Mouse (Mus musculus) limb, embryonic 10.5 days (tissue): ENCODE data around the gene Rbfox1. TPM values are rescaled to one million over a fixed set of nuclear protein-coding genes. Genes with fewer than 3 reads are reported as not detected.

Experiments used
- DNase-seq: peaks from one replicate; pipeline ENCODE4 v3.0.0-alpha.2; 2017; ENCODE audit warnings: low spot score
- H3K27ac ChIP-seq: fragments of 300-500 bp; sonication (generic); 2 replicates; pipeline ENCODE4 v1.5.1; 2016; ENCODE audit warnings: mild to moderate bottlenecking
- H3K27me3 ChIP-seq: fragments of 300-500 bp; sonication (generic); 2 replicates; pipeline ENCODE4 v1.6.1; 2016; ENCODE audit warnings: low read depth, mild to moderate bottlenecking; ENCODE audit not compliant: poor library complexity, severe bottlenecking
- H3K36me3 ChIP-seq: fragments of 300-500 bp; sonication (generic); 2 replicates; pipeline ENCODE4 v1.6.1; 2016; ENCODE audit warnings: mild to moderate bottlenecking, moderate library complexity
- H3K4me1 ChIP-seq: fragments of 300-500 bp; sonication (generic); 2 replicates; pipeline ENCODE4 v1.6.1; 2016
- H3K4me3 ChIP-seq: fragments of 300-500 bp; sonication (generic); 2 replicates; pipeline ENCODE4 v1.5.1; 2016; ENCODE audit warnings: mild to moderate bottlenecking, moderate library complexity
- H3K9me3 ChIP-seq: fragments of 300-500 bp; sonication (generic); replicated peaks from 2 replicates; pipeline ENCODE4 v1.6.1; 2016; ENCODE audit warnings: mild to moderate bottlenecking
- WGBS: fragments of 180-500 bp; shearing (Covaris S2); methylation state at CpG from one replicate; pipeline ENCODE4 v1.1.7; 2016; 5-methylcytosine and 5-hydroxymethylcytosine counted together
- polyA plus RNA-seq: library from polyadenylated mRNA; unstranded; fragments of >200 nt; fragmentation: Nextera tagmentation; extraction: Ambion mirVana; gene quantifications from 2 replicates; pipeline ENCODE4 v1.2.1, GENCODE M21; 2016

Rbfox1 gene
- polyA plus RNA-seq, 1 experiment from 2014 or later: 0.64 TPM

DNA sequence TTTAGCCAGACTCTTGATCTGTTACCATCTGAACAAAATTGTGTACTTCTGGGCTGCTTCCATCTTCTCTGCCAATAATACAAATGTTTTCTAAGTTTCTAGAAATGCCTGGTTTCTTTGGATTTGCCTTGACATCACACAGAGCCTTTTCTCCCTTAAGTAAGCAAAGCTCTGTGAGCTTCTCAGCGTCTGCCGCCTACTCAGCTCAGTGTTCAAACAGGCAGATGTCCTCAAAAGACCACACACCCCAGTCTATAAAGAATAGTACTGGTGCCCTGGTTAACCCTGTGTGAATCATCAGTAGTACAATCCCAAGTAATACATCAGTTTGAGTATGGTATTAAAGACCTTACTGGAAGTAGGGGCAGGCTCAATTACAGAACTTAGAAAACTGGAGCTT is 1322.4 kb downstream of the Rbfox1 start:
- H3K4me3 ChIP-seq: no peak overlapping the region
- H3K36me3 ChIP-seq: no peaks in the 10 kb centered on the region
- 82% methylated on average over 2 of the region's 2 CpGs for WGBS
- no peaks in the 10 kb centered on the region for H3K27me3 ChIP-seq
- no peaks in the 10 kb centered on the region for H3K4me1 ChIP-seq
- H3K27ac ChIP-seq: no peak overlapping the region
- no peaks in the 10 kb centered on the region for H3K9me3 ChIP-seq
- DNase-seq: no peak

DNA sequence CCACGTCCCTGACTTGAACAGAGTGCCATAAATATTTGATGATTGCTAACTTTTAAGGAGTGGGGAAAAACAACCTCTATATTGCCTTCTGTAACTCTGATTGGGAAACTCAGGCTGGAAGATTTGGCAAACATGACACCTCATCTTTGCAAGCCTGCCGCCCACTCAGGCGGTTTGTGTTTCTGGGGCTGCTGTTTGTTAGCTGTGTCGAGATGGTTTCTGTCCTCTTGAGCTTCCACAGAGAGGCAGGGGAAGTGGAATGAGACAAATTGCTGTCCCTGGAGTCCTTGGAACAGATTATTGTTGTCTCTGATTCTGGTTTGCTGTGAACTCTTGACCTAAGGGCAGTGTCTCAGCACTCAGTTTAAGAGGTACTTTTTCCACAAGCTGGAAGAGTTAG is 1327.6 kb downstream of the Rbfox1 start:
- Histone ChIP-seq H3K36me3 (no peaks in the 10 kb centered on the region), H3K9me3 (no peaks in the 10 kb centered on the region), H3K27ac (no peak overlapping the region), H3K27me3 (no peaks in the 10 kb centered on the region), H3K4me3 (no peak overlapping the region), H3K4me1 (peaks cover 6% of the 10 kb centered on the region; the same call in 1 of the 2 replicates)
- DNase-seq: no peak
- 69% methylated on average over 4 of the region's 4 CpGs for WGBS

DNA sequence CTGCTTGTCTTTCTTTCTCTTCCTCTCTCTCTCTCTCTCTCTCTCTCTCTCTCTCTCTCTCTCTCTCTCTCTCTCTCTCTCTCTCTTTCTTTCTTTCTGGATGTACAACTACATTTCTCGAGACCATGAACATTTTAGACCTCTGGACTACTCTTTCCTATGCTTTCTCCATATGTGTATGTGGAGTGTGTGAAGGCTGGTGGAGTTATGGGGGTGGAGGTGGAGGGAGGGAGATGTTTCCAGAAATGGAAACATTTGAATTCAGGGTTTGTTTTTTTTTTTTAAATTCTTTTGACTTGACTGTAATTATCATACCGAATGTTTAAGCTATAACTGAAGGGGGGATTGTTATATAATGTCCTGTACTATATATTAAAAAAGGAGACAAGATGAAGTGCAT is 1338.1 kb downstream of the Rbfox1 start:
- DNase-seq: no peak
- Histone ChIP-seq H3K27ac (no peak overlapping the region), H3K36me3 (no peaks in the 10 kb centered on the region), H3K4me1 (peaks cover 1% of the 10 kb centered on the region), H3K9me3 (no peaks in the 10 kb centered on the region), H3K4me3 (no peak overlapping the region), H3K27me3 (no peaks in the 10 kb centered on the region)
- WGBS: 86% methylated on average over 2 of the region's 2 CpGs

DNA sequence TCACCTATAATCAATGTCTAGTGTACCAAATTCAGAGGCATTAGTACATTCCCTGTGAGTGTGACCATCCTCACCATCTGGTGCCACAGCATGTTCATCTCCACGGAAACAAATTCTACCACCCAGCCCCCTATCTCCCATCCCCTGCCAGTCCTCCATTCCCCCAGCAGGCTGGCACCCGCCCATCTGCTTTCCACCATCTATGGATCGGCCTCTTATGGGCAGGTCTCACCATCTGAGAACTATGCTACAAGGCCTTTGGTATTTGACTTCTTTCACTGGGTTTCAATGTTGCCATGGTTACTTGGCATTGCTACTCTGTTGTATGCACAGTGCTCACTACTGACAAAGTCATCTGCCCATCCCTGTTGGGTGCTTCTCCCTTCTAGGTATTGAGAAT is 1340.8 kb downstream of the Rbfox1 start:
- WGBS: 93% methylated on average over 3 of the region's 3 CpGs
- DNase-seq: no peak
- Histone ChIP-seq H3K4me1 (no peaks in the 10 kb centered on the region), H3K27ac (no peak overlapping the region), H3K36me3 (no peaks in the 10 kb centered on the region), H3K9me3 (no peaks in the 10 kb centered on the region), H3K4me3 (no peak overlapping the region), H3K27me3 (no peaks in the 10 kb centered on the region)

DNA sequence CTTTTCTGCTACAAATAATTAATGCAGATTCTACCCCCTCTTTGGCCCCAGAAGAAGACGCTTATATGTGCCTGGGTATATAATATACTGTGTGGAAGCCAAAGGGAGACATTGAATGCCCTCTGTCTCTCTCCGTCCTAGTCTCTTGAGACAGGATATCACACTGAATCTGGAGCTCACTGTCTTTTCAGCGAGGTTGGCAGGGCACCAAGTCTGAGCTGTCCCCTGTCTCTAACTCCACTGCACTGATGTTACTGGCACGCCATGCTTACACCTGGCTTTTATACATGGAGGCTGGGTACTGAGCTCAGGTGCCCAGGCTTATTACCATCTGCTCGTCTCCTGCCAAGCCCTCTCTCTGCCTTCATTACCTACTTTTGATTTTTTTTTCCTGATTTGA is 1343.1 kb downstream of the Rbfox1 start:
- Histone ChIP-seq H3K4me3 (no peak overlapping the region), H3K4me1 (no peaks in the 10 kb centered on the region), H3K36me3 (no peaks in the 10 kb centered on the region), H3K27ac (no peak overlapping the region), H3K9me3 (no peaks in the 10 kb centered on the region), H3K27me3 (no peaks in the 10 kb centered on the region)
- 87% methylated on average over 5 of the region's 5 CpGs for WGBS
- DNase-seq: no peak

DNA sequence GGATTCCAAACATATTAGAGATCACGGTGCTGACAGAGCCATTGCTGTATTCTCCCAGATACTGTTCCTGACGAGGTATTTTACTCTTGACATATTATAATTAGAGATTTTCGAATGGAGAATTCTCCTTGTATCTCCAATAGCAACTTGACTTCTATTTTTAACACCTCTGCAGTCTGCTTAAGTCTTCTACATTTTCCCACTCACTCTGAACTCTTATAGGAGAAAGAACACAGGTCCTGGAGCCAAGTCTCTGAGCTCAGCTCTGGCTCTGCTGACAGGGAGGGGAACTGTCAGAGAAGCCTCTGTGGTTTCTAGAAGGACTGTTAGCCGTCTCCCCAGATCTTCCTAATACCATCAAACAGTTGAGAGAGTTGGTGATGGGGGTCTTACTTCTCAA is 1344.1 kb downstream of the Rbfox1 start:
- Histone ChIP-seq H3K27ac (no peak overlapping the region), H3K4me1 (no peaks in the 10 kb centered on the region), H3K36me3 (no peaks in the 10 kb centered on the region), H3K27me3 (no peaks in the 10 kb centered on the region), H3K9me3 (no peaks in the 10 kb centered on the region), H3K4me3 (no peak overlapping the region)
- WGBS: 78% methylated on average over 4 of the region's 4 CpGs
- DNase-seq: no peak

DNA sequence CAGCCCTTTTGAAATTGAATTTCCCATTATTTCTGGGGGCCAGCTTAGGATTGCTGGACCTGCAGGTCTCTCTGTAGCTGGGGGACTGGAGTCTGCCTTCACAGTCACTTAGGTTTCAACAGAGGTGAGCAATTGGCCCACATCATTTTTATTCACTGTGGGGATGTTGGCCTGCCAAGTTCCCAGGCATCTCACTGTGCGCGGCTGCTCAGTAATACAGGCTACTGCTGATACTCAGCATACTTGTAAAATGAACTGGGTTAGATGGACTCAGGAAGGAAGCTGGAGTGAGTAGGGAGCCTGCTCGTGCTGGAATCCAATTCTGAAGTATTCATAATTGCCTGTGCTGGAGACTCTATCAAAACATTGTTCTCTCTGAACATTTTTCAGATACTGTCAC is 1356.5 kb downstream of the Rbfox1 start:
- Histone ChIP-seq H3K27ac (no peak overlapping the region), H3K36me3 (no peaks in the 10 kb centered on the region), H3K4me3 (no peak overlapping the region), H3K9me3 (no peaks in the 10 kb centered on the region), H3K27me3 (no peaks in the 10 kb centered on the region), H3K4me1 (no peaks in the 10 kb centered on the region)
- DNase-seq: no peak
- 85% methylated on average over 3 of the region's 3 CpGs for WGBS

DNA sequence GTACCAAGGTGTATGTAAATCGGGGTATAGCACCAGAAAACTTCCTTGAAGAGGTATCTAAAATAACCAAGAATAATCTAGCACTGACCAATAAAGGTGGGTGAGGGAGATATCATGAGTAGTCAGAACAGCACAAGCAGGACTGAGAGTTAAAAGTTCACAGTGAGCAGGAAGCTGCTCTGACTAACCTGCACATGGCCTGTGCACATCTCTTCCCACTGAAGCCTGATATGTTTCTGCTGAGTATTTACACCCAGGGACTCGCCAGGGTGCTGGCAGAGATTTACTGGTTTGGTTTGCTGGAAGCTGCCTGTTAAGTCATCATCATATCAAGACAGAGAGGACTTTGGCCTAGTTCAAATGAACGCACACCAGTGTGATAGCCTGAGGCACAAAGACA is 1357.3 kb downstream of the Rbfox1 start:
- no peaks in the 10 kb centered on the region for H3K27me3 ChIP-seq
- H3K4me3 ChIP-seq: no peak overlapping the region
- WGBS: 90% methylated on average over 3 of the region's 3 CpGs
- H3K4me1 ChIP-seq: no peaks in the 10 kb centered on the region
- no peak for DNase-seq
- H3K9me3 ChIP-seq: no peaks in the 10 kb centered on the region
- no peak overlapping the region for H3K27ac ChIP-seq
- no peaks in the 10 kb centered on the region for H3K36me3 ChIP-seq

DNA sequence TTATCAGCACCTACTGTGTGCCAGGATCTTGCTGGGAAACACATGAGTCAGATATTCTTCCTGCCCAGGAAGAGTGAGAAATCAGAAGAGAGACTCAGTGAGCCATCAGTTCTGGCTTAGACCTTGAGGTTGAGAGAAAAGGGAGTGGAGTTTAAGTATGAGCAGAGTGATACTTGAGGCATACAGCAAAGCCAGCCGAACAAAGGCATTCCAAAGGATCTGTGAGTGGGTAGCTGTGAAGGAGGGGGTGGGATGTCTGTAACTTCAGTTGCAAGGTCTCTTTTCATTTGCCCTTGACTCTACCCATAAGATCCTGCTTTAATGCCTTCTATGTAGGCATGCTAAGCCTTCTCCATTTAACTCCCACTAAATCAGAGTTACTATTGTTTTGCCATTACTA is 1359.2 kb downstream of the Rbfox1 start:
- Histone ChIP-seq H3K36me3 (no peaks in the 10 kb centered on the region), H3K4me3 (no peak overlapping the region), H3K27ac (no peak overlapping the region), H3K4me1 (no peaks in the 10 kb centered on the region), H3K9me3 (no peaks in the 10 kb centered on the region), H3K27me3 (no peaks in the 10 kb centered on the region)
- 83% methylated on average over 1 of the region's 1 CpGs for WGBS
- no peak for DNase-seq

DNA sequence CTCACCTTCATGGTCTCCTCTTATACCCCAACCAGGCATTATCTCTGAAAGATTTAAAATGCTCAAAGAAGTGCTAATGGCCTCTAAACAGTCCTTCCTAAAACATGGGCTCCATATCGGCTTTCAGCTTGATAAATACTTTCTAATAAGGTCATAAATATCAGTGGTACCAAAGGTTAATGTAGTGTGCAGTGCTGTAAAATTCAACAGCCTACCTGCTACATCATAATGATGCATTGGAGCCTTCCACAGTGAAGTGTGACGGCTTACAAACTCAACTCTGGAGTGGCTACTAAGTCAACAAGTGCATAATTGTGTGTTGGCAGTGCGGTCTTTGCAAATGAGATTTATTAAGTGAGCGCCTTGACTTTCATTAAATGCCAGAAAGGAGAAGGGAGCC is 1366.5 kb downstream of the Rbfox1 start:
- H3K4me3 ChIP-seq: no peak overlapping the region
- H3K4me1 ChIP-seq: peaks cover 6% of the 10 kb centered on the region; the same call in 1 of the 2 replicates
- no peak for DNase-seq
- H3K36me3 ChIP-seq: no peaks in the 10 kb centered on the region
- H3K9me3 ChIP-seq: no peaks in the 10 kb centered on the region
- no peaks in the 10 kb centered on the region for H3K27me3 ChIP-seq
- 57% methylated on average over 4 of the region's 4 CpGs for WGBS
- H3K27ac ChIP-seq: no peak overlapping the region

DNA sequence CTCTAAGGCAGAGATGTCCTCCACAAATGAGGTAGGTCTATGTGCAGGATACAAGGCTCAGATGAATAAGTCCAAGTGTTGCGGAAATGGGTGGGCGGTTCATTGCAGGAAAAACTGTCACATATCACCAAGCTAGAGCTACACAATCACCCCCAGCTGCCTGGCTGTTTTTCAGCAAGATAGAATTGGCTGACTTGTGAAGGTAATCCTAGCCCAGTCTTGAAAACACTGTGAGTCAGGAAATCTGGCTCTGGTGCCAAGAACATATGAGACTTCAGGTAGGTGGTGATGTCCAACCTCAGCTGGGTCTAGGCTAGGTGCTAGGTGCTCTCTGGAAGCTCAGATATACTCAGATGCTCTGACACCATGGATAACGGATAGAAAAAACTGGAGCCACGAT is 1372.2 kb downstream of the Rbfox1 start:
- Histone ChIP-seq H3K4me3 (no peak overlapping the region), H3K9me3 (no peaks in the 10 kb centered on the region), H3K4me1 (no peaks in the 10 kb centered on the region), H3K27ac (no peak overlapping the region), H3K36me3 (no peaks in the 10 kb centered on the region), H3K27me3 (no peaks in the 10 kb centered on the region)
- DNase-seq: no peak
- WGBS: 95% methylated on average over 4 of the region's 4 CpGs

DNA sequence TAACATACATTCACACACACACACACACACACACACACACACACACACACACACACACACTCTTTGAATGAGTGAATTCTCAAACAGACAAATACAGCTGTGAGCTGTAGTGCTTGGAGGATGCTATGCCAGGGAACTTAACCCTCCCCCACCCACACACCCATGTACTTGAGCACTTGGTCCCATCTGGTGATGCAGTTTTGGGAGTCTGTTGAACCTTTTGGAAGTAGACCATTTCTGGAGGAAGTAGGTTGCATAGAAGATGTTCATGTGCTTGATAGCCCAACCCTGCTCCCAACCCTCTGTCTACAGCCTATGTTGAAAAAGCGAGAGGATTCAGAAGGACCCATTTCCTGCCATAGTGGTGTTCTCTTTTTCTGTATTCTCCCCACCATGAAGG is 1378.1 kb downstream of the Rbfox1 start:
- 94% methylated on average over 1 of the region's 1 CpGs for WGBS
- H3K36me3 ChIP-seq: no peaks in the 10 kb centered on the region
- H3K27me3 ChIP-seq: no peaks in the 10 kb centered on the region
- no peaks in the 10 kb centered on the region for H3K4me1 ChIP-seq
- H3K4me3 ChIP-seq: no peak overlapping the region
- no peak overlapping the region for H3K27ac ChIP-seq
- DNase-seq: no peak
- H3K9me3 ChIP-seq: no peaks in the 10 kb centered on the region

DNA sequence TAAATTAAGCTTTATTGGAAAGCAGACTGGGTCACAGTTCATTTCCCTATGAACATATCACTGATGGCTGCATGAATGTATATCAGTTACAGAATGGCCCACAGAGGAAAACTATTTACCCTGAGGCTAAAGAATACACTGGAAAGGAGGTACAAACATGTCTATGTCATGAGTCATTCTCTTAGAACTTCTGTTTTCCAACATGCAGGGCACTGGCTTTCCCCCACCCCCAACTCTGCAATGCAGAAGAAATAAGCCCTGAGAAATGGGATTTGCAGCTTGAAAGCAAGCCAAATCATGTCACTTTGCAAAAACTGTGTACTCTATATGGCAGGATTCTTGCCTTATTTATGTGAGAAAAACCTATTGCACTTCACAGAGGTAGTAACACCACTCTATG is 1380.6 kb downstream of the Rbfox1 start:
- no peak overlapping the region for H3K4me3 ChIP-seq
- H3K36me3 ChIP-seq: no peaks in the 10 kb centered on the region
- no peaks in the 10 kb centered on the region for H3K9me3 ChIP-seq
- H3K4me1 ChIP-seq: no peaks in the 10 kb centered on the region
- no peaks in the 10 kb centered on the region for H3K27me3 ChIP-seq
- no peak overlapping the region for H3K27ac ChIP-seq
- DNase-seq: no peak

DNA sequence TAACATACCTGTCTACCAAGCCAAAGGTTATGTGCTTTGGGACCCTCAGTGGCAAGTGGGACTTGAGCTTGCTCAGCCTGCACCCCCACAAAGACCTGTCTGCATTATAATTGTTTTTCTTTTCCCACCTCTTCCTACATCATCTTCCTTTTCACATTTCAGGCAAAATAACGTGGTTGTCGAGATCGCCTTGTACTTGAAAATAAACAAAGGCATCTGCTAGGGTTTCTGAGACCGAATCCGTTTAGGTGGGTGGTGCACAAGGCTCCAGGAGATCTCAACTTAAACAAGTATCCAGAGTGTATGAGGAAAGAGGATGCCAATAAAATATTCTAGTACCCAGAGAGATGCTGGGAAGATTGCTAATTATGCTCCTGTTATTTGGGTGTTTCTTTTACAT is 1390.3 kb downstream of the Rbfox1 start:
- 92% methylated on average over 5 of the region's 5 CpGs for whole genome bisulfite sequencing
- Histone ChIP-seq H3K27ac (no peak overlapping the region), H3K27me3 (no peaks in the 10 kb centered on the region), H3K4me3 (no peak overlapping the region), H3K9me3 (no peaks in the 10 kb centered on the region), H3K4me1 (peaks cover 3% of the 10 kb centered on the region), H3K36me3 (no peaks in the 10 kb centered on the region)
- no peak for DNase-seq
